Mouse (Mus musculus) cerebellum, adult (tissue): ENCODE data around the gene Gm21992.

ENCODE experiments used
- ATAC-seq: cut with Nextera tagmentation; 2 replicates; pipeline ENCODE4 v1.9.2; 2017; ENCODE audit warnings: mild to moderate bottlenecking, moderate library complexity, mixed read lengths; ENCODE audit not compliant: insufficient number of reproducible peaks, low FRiP score, low TSS enrichment

Gene Gm21992

GRCm38 (mm10) chr19:4756193-4756911, 55.1 kb downstream of the Gm21992 start, which contains the start of gene Rbm4b:
Gene Rbm4b (plus strand): TSS chr19:4756497.
- peak; percentile 90 for ATAC-seq

- peak; percentile 74 for ATAC-seq
Observed at GRCm38 (mm10) chr19:4755565-4756192, 55.7 kb downstream of the Gm21992 start.

- ATAC-seq = no peak
Observed at GRCm38 (mm10) chr19:4749975-4750374, 61.4 kb downstream of the Gm21992 start.

- ATAC-seq = no peak
Observed at GRCm38 (mm10) chr19:4748493-4748892, 62.9 kb downstream of the Gm21992 start.

GRCm38 (mm10) chr19:4747631-4748312, 63.6 kb downstream of the Gm21992 start:
- no peak for ATAC-seq

- peak; percentile 59; the same call in 1 of the 2 replicates for ATAC-seq
Observed at GRCm38 (mm10) chr19:4746611-4747010, 64.8 kb downstream of the Gm21992 start.

GRCm38 (mm10) chr19:4745681-4746080, 65.7 kb downstream of the Gm21992 start:
- ATAC-seq = peak; percentile 43; the same call in 1 of the 2 replicates

- ATAC-seq = no peak
Observed at GRCm38 (mm10) chr19:4745057-4745456, 66.4 kb downstream of the Gm21992 start.

GRCm38 (mm10) chr19:4744026-4744425, 67.4 kb downstream of the Gm21992 start:
- ATAC-seq = no peak

GRCm38 (mm10) chr19:4743524-4743923, 67.9 kb downstream of the Gm21992 start:
- ATAC-seq = no peak

- no peak for ATAC-seq
Observed at GRCm38 (mm10) chr19:4742229-4742628, 69.2 kb downstream of the Gm21992 start.

GRCm38 (mm10) chr19:4741482-4741881, 69.9 kb downstream of the Gm21992 start:
- no peak for ATAC-seq

- no peak for ATAC-seq
Observed at GRCm38 (mm10) chr19:4739762-4740161, 71.7 kb downstream of the Gm21992 start.

GRCm38 (mm10) chr19:4739053-4739452, 72.4 kb downstream of the Gm21992 start:
- ATAC-seq = no peak

- no peak for ATAC-seq
Observed at GRCm38 (mm10) chr19:4737866-4738265, 73.5 kb downstream of the Gm21992 start.

- ATAC-seq = no peak
Observed at GRCm38 (mm10) chr19:4733052-4733451, 78.4 kb downstream of the Gm21992 start.

- ATAC-seq = no peak
Observed at GRCm38 (mm10) chr19:4729186-4729585, 82.2 kb downstream of the Gm21992 start.

GRCm38 (mm10) chr19:4720671-4721244, 90.7 kb downstream of the Gm21992 start:
- ATAC-seq = no peak

- ATAC-seq = no peak
Observed at GRCm38 (mm10) chr19:4720112-4720511, 91.3 kb downstream of the Gm21992 start.

- ATAC-seq = no peak
Observed at GRCm38 (mm10) chr19:4719351-4719764, 92.1 kb downstream of the Gm21992 start.

- no peak for ATAC-seq
Observed at GRCm38 (mm10) chr19:4718716-4719115, 92.7 kb downstream of the Gm21992 start.
